In the genomic region with DNA sequence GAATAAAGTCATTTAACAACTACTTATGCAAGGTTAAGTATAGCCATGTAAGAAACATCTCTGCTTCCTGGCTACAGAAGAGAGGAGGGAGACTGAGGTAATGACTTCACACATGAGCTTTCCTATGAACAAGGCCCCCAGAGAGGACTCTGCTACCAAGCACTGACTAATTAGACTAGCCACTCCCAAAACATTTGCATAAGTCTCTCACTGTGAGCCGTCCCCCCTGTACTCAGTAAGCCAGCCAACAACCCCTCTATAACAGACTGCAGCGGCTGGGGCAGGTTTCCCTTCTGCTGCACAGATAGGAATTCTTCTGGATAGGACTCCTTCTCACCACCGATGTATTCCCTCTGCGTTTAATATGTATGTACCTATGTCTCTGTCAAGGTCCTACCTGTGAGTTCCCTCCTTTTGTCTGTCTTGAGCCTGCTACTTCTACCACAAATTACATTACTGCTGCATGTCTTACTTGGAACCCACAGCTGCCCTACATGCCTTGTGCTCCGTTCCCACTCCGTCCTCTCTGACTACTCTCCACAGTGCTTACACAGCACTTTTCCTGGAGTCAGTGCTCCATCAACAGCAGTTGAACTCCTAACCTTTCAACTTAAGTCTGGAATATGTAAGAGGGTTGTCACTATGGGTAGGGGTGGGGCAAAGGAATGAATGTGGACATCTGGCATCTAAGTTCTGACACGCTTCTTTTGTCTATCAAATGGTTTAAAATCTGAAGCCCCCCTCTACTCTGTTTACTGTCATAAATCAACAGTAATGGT, we compare ENCODE assay signal across 15 mouse cellular contexts.
A peak's percentile ranks its signal among the peaks of the same experiment; 100 is the strongest.
DNase-seq lines count a peak whose midpoint lies in the region; ATAC-seq lines count a peak whose summit lies in the region.
"Had no signal": no experiment of that assay in that cellular context is flagged by ENCODE, and none has a peak within 500 bp of the region (broad histone marks: within the 10 kb centered on the region; RNA-seq: fewer than 3 reads in every experiment).

No protein-coding gene starts in this region.

- no peak for ATAC-seq in heart, embryonic 12.5 days (ENCODE audit: insufficient number of reproducible peaks, low FRiP score)
- ATAC-seq in neural tube, embryonic 11.5 days (ENCODE audit: insufficient read depth, low FRiP score, low TSS enrichment): no peak; the same call in 1 of the 2 replicates
- ATAC-seq in neural tube, embryonic 15.5 days (ENCODE audit: low FRiP score): no peak
- peak; percentile 60; the same call in 1 of the 2 replicates for ATAC-seq in forebrain, embryonic 15.5 days (replicated peaks)

- H3K4me3 ChIP-seq in heart, embryonic 12.5 days: no peak overlapping the region
- no peak overlapping the region for H3K4me3 ChIP-seq in neural tube, embryonic 11.5 days (ENCODE audit: low read depth, low read length)
- H3K4me3 ChIP-seq in neural tube, embryonic 15.5 days (replicated peaks): no peak overlapping the region
- no peak overlapping the region for H3K4me3 ChIP-seq in forebrain, embryonic 15.5 days
- H3K4me3 ChIP-seq: heart, embryonic 15.5 days; limb, embryonic 12.5 days; lung, embryonic 15.5 days; midbrain, embryonic 12.5 days had no signal

- H3K36me3 ChIP-seq in heart, embryonic 12.5 days: no peaks in the 10 kb centered on the region
- H3K36me3 ChIP-seq in neural tube, embryonic 11.5 days (ENCODE audit: control insufficient read depth, insufficient read depth, low read length): no peaks in the 10 kb centered on the region
- H3K36me3 ChIP-seq in neural tube, embryonic 15.5 days: no peaks in the 10 kb centered on the region
- H3K36me3 ChIP-seq in forebrain, embryonic 15.5 days: no peaks in the 10 kb centered on the region
- H3K36me3 ChIP-seq: heart, embryonic 15.5 days; limb, embryonic 12.5 days; lung, embryonic 15.5 days; midbrain, embryonic 12.5 days had no signal

- H3K27me3 ChIP-seq in heart, embryonic 12.5 days (replicated peaks): no peaks in the 10 kb centered on the region
- H3K27me3 ChIP-seq in neural tube, embryonic 11.5 days (ENCODE audit: control insufficient read depth, insufficient read depth, low read length): no peaks in the 10 kb centered on the region
- no peaks in the 10 kb centered on the region for H3K27me3 ChIP-seq in neural tube, embryonic 15.5 days (replicated peaks)
- no peaks in the 10 kb centered on the region for H3K27me3 ChIP-seq in forebrain, embryonic 15.5 days
- H3K27me3 ChIP-seq: heart, embryonic 15.5 days; limb, embryonic 12.5 days; lung, embryonic 15.5 days; midbrain, embryonic 12.5 days had no signal

- no peaks in the 10 kb centered on the region for H3K9me3 ChIP-seq in heart, embryonic 12.5 days (replicated peaks)
- H3K9me3 ChIP-seq in neural tube, embryonic 11.5 days (ENCODE audit: control insufficient read depth, low read length): no peaks in the 10 kb centered on the region
- no peaks in the 10 kb centered on the region for H3K9me3 ChIP-seq in neural tube, embryonic 15.5 days (replicated peaks)
- H3K9me3 ChIP-seq in forebrain, embryonic 15.5 days: no peaks in the 10 kb centered on the region
- H3K9me3 ChIP-seq: heart, embryonic 15.5 days; limb, embryonic 12.5 days; lung, embryonic 15.5 days; midbrain, embryonic 12.5 days had no signal

- 25% methylated on average over 7 of the region's 7 CpGs for WGBS in heart, embryonic 12.5 days
- WGBS in neural tube, embryonic 11.5 days: 44% methylated on average over 7 of the region's 7 CpGs
- 41% methylated on average over 7 of the region's 7 CpGs for WGBS in neural tube, embryonic 15.5 days
- WGBS in forebrain, embryonic 15.5 days: 49% methylated on average over 7 of the region's 7 CpGs

- no peak overlapping the region for H3K9ac ChIP-seq in heart, embryonic 12.5 days
- H3K9ac ChIP-seq in neural tube, embryonic 11.5 days (ENCODE audit: low read length): no peak overlapping the region
- no peak overlapping the region for H3K9ac ChIP-seq in neural tube, embryonic 15.5 days (replicated peaks)
- H3K9ac ChIP-seq in forebrain, embryonic 15.5 days (replicated peaks): no peak overlapping the region
- H3K9ac ChIP-seq: heart, embryonic 15.5 days; limb, embryonic 12.5 days; lung, embryonic 15.5 days; midbrain, embryonic 12.5 days had no signal

- H3K27ac ChIP-seq in heart, embryonic 12.5 days (ENCODE audit: poor library complexity, severe bottlenecking): no peak overlapping the region
- H3K27ac ChIP-seq in neural tube, embryonic 11.5 days (ENCODE audit: low read depth, low read length): 0 out of 2 replicates have a peak overlapping the region, but pooled peaks have one; percentile 10
- H3K27ac ChIP-seq in neural tube, embryonic 15.5 days (replicated peaks): no peak overlapping the region
- H3K27ac ChIP-seq in forebrain, embryonic 15.5 days (replicated peaks): 0 out of 2 replicates have a peak overlapping the region, but pooled peaks have one; percentile 15
- H3K27ac ChIP-seq: heart, embryonic 15.5 days; limb, embryonic 12.5 days; lung, embryonic 15.5 days; midbrain, embryonic 12.5 days had no signal

- peak overlapping the region; percentile 5 for H3K4me2 ChIP-seq in heart, embryonic 12.5 days
- no peak overlapping the region for H3K4me2 ChIP-seq in neural tube, embryonic 11.5 days (ENCODE audit: low read depth)
- no peak overlapping the region for H3K4me2 ChIP-seq in neural tube, embryonic 15.5 days
- no peak overlapping the region for H3K4me2 ChIP-seq in forebrain, embryonic 15.5 days (replicated peaks)
- H3K4me2 ChIP-seq: heart, embryonic 15.5 days; limb, embryonic 12.5 days; lung, embryonic 15.5 days; midbrain, embryonic 12.5 days had no signal

- DNase-seq in heart, adult 18-20 months: no peak
- DNase-seq in neural tube, embryonic 11.5 days (ENCODE audit: low spot score): no peak
- peak; percentile 19 for DNase-seq in retina, postnatal 1 day
- no peak for DNase-seq in cerebellum, adult 9-10 months
- DNase-seq in cerebellum, adult 11-12 months: no peak
- DNase-seq: cerebellum, postnatal 14 days; kidney, postnatal 10 days; right cerebral cortex, postnatal 4 days had no signal

- H3K4me1 ChIP-seq in heart, embryonic 12.5 days (replicated peaks): peaks cover 29% of the 10 kb centered on the region
- H3K4me1 ChIP-seq in neural tube, embryonic 11.5 days (ENCODE audit: control insufficient read depth, insufficient read depth, low read length): peaks cover 7% of the 10 kb centered on the region
- peaks cover 15% of the 10 kb centered on the region; the same call in 1 of the 2 replicates for H3K4me1 ChIP-seq in neural tube, embryonic 15.5 days
- peaks cover 5% of the 10 kb centered on the region for H3K4me1 ChIP-seq in forebrain, embryonic 15.5 days

Comparison
In these comparisons a context has a peak if more than half of its experiments do, and no peak if none do; other contexts are left out.
1. H3K27ac ChIP-seq: peak in neural tube, embryonic 11.5 days (single experiment) and forebrain, embryonic 15.5 days (single experiment); none in heart, embryonic 12.5 days (single experiment) and neural tube, embryonic 15.5 days (single experiment).